Mouse (Mus musculus) retina, postnatal 7 days (tissue): ENCODE results near the gene Rad54l.

Source experiments
- DNase-seq: peaks from one replicate; pipeline ENCODE4 v3.0.0-alpha.2; 2012; ENCODE audit warnings: low read depth, low spot score

The Rad54l gene

DNA sequence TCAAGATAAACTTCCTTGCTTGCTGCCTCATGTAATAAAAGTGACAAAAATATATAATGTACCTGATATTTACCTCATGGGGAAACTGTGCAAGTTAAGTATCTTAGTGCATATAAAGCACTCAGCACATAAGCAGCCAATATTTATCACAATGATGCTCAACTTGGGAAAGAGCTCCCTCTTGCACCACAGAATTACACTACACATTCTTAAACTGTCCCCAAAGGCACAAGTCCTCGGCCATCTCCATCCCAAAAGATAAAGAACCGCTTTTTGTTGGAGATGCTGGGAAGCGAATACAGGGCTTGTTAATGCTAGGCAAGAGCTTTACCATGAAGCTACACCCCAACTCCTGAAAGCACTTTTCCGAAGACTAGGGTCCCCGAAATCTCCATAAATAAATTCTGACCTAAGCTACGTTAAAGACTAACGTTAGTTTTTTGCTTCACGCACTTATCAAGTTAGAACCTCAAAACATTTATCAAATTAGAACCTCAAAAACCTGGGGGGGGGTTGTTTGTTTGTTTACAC is 49.3 kb downstream of the Rad54l start:
- DNase-seq: no peak

DNA sequence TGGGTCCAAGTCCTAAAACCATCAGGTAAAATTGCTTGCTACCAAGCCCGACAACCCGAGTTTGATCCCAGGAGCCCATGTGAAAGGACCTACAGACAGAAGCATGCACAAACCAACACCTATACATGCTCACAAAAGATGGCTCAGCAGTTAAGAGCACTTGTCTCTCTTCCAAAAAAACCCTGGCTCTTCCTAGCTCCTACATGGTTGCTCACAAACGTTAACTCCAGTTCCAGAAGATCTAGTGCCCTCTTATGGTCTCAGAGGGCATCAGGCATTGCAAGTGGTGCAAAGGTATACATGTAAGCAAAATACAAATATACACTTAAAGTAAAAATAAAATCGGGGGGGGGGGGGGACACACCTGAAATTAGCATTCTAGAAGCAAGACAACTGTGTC is 50.3 kb downstream of the Rad54l start:
- no peak for DNase-seq

DNA sequence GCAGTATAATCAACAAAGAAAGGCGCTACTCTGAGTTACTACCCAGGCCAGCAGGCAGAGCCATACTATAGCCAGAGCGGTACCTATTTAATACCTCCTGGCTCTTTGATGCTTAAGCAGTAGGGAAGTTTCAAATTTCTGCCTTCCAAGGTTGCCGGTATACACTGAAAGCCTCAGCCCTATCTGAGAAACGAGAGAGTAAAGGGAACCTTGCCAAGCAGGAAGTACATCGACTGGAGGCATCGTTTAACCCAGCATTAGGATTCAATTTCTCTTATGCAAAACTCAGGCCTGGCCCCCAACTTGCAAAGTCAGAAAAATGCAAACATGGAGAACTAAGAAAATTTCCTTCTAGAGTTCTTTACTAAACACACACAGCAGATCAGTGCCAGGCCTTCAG is 53.4 kb downstream of the Rad54l start:
- DNase-seq: no peak

DNA sequence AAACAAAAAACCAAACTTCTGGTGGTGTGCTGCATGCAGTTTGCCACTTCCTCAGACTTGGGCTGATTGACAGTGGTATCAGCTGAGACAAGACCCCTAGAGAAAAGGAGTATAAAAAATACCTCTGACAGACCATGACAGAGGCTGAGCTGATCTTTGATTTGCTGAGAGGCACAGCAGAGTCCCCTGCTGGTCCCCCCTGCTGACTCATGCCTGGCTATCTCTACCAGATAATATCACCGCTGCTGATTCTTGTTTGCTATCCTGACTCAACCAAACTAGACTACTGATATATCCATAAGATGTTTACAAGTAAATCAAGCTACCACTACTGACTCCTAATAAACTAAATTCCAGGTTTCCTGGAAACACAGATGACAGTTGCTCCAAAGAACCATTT is 59.6 kb downstream of the Rad54l start:
- DNase-seq: no peak

DNA sequence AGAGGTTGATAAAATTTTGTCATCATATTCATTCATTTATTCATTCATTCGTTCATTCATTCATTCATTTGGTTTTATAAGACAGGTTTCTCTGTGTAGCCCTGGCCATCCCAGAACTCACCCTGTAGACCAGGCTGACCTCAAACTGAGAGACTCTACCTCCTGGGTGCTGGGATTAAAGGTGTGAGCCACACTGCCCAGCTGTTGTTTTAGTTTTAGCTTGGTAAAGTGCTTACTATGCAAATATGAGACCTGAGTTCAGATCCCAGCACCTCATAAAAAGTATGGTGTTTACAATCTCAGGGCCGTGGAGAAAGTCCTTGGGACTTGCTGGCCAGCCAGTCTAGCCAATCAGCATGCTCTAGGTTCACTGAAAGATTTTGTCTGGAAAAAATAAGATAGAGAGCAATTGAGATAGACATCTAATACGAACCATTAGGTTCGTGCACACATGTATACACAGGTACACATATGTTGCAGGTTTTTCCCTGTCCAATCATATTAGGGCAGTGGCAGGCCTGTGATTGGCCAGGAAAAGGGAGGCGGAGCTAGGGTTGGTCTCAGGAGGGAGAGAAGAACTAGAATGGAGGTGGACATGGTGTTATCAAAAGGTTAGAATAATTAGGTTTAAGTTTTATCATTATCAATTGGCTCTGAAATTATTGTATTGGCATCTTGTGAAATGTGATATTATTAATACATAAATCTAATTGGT is 64.3 kb downstream of the Rad54l start:
- no peak for DNase-seq

DNA sequence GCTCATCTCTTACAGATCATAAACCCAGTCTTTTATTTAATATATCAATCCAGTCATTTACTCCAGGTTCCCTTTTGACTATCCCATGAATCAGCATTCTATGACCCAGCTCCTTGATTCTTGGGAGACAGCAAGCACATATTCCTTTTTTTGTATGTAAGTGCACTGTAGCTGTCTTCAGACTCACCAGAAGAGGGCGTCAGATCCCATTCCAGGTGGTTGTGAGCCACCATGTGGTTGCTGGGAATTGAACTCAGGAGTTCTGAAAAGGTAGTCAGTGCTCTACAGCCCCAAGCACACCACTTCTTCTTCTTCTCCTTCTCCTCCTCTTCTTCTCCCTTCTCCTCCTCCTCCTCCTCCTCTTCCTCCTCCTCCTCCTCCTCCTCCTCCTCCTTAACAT is 65.9 kb downstream of the Rad54l start:
- no peak for DNase-seq

DNA sequence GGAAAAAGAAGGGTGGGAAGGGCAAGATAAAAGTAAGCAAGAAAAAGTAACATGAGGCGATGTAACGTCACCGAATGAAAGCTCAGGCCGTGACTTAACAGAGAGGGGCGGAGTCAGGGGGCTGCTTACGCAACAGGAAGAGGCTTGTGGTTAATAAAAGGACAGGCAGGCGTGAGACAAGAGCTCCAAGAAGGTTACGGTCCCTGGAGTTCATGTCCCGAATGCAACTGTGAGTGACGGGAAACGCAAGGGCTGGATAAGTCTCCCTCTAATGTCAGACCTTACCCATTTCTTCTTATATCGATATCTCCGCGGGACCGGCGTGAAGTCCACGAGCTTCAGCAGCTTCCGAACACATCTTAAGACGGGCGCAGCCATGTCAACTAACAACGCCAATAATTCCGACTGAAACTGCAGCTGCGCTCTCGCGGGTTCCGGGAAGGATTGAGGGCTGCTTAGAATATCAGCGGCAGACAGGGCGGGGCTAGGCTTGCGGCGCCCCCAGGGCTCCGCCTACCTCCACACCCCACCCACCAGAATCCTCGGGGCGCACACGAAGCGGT is 70.0 kb downstream of the Rad54l start, which contains the start of gene Nsun4:
Gene Nsun4 (minus strand): TSS at position 478 of the 563 bp plus-strand sequence.
- peak; percentile 83 for DNase-seq

DNA sequence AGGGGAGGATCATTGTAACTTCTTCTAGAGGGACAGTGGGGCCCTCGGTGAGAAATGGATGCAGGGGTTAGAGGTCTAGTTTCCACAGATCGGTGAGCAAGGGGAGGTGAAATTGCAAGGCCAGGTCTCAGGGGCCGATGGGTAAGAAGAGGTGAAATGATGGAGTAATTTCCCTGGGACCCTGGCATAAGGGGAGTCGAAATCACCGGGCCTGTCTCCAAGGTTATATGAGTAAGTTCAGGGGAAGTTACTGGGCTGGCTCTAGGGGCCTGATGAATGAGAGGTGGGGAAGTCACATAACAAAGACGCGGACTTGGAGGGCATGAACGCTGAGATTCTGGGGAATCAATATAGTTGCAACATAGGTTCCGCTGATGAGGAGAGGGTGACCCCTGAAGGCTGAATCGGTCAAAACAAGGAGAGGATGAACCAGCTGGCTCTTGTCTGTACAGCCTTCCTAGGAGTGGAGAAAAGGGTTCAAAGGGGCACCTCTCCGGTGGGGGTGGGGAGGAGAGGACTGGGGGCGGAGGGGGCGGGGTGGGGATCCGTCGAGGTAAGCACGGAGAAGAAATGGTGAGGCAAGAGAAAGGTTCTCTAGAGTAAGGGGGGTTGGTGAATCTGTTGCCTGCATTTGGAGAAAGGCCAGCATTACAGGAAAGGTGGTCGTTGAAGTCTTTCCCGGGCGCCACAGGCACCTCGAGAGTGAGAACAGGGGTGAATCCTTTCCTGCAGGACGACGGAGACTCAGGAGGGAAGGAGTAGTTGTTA is 70.8 kb downstream of the Rad54l start:
- no peak for DNase-seq

DNA sequence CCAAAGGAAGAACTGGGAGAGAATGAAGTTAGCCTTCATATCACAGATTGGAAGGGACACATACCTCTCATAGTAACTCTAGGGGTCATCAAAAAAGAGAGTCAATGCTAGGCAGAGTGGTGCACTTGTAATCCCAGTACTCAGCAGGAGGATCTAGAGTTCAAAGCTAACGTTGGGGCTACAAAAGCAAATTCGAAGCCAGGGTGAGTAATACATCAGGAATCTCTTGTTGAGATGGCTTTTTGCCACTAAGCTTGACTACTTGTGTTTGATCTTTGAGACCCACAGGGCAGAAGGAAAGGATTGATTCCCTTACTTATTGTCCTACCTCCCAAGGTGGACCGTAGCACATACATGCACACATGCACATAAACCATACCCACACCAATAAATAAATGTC is 74.3 kb downstream of the Rad54l start:
- DNase-seq: no peak

DNA sequence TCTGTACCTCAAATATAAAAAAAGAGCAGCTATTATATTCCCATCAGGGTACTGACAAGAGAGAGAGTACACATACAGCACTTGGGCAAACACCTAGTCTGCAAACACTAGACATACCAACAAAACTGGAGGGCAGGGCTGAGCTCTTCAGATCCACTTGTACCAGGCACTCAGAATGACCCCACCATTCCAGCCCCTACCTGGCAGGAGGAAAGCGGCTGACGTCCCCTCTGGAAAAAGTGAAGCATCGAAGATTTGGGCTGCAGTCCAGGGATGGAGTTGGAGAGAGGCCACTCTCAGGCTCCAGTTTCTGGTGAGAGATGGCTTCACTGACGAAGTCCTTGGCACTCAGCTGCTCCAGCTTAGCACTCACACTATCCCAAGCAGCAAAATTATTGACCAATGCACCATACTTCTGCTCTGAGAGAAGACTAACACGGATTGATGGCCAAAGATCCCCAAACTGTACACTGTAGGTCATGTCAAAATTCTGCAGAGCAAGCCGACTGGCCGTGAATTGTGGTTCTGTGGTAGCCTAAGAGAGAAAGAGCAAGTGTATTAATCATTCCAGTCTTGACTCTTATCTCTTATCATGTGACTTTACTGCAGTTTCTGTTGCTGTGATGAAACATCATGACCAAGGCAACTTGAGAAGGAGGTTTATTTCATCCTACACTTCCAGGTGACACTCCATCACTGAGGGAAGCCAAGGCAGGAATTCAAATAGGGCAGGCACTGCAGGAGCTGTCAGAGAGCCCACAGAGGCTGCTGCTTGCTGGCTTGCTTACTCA is 75.2 kb downstream of the Rad54l start:
- DNase-seq: no peak

DNA sequence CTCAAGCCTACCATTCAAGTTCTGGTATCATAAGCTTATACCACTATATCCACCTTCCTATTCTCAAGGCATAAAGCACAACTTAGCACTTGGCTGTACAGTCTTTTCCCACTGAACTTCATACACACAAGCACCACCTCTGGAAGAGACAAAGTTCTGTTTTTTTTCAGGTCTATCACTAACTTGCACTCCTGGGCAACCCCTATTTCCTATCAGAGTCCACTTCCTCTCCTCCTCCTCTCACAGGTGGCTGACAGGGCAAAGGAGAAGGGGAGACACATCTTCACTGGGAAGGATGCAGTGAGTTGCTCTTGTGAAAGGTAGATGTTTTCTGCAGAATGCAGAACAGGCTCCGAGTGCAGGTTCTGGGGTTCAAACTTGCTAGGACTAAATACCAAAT is 75.8 kb downstream of the Rad54l start:
- no peak for DNase-seq

DNA sequence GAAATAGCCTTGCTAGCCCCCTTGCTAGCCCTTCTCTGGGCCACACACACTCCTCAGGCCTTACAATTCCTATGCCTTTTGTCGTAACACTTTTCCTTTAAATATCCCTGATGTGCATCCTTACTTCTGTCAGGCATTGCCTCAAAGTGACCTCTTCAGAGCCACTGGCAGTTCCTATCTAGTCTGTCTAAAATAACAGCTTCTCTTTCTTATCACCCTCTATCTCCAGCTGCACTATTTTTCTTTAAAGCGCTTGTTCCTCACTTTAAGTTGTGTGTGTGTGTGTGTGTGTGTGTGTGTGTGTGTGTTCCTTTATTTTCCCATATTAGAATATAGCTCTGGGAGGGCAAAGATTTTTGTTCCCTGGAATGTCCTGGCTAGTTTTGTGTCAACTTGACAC is 76.9 kb downstream of the Rad54l start:
- no peak for DNase-seq
